Mouse (Mus musculus): Measurements from ENCODE around the gene Fbxo36. TPM values are rescaled to one million over a fixed set of nuclear protein-coding genes. Genes with fewer than 3 reads are reported as not detected.

Fbxo36 gene
- polyA plus RNA-seq, 1 experiment from 2014 or later, result 7.5 TPM

DNA sequence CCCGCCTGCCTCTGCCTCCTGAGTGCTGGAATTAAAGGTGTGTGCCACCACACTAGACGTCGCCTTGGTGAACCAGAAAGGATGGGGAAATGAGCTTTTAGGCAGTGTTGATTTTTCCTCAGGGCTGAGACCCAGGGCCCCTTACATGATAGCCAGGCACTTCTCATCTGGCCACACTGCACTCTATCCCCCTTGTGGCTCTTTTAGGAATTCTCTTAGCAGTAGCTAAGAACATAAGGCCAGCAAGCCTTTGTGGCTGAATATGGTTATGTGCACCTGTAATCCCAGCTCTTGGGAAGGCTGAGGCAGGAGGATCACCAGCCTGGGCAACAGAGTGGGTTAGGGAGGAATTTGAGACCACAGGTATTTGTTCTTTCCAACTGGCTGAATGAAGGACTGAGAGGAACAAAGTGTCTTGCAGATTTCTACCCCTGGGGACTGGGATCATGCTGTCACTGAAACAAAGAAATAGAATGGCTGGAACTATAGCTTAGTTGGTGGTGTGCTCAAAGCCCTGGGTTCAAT is 27.1 kb downstream of the Fbxo36 start:
- H3K27me3 ChIP-seq (replicated peaks; ENCODE audit: control insufficient read depth, insufficient read depth, low read length), result no peaks in the 10 kb centered on the region
- H3K4me3 ChIP-seq (ENCODE audit: low read depth, low read length), result no peak overlapping the region
- WGBS, result 88% methylated on average over 3 of the region's 3 CpGs
- H3K27ac ChIP-seq (ENCODE audit: low read depth, low read length), result no peak overlapping the region
- ATAC-seq (no peak), DNase-seq (ENCODE audit: low spot score) (no peak)
- no peaks in the 10 kb centered on the region for H3K4me1 ChIP-seq (ENCODE audit: control insufficient read depth, insufficient read depth, low read length)
- no peaks in the 10 kb centered on the region for H3K36me3 ChIP-seq (ENCODE audit: control insufficient read depth, insufficient read depth, low read length)
- H3K9ac ChIP-seq (ENCODE audit: low read length), result no peak overlapping the region
- H3K9me3 ChIP-seq (replicated peaks; ENCODE audit: control insufficient read depth, low read length), result no peaks in the 10 kb centered on the region
- no peak overlapping the region for H3K4me2 ChIP-seq (ENCODE audit: low read length)

DNA sequence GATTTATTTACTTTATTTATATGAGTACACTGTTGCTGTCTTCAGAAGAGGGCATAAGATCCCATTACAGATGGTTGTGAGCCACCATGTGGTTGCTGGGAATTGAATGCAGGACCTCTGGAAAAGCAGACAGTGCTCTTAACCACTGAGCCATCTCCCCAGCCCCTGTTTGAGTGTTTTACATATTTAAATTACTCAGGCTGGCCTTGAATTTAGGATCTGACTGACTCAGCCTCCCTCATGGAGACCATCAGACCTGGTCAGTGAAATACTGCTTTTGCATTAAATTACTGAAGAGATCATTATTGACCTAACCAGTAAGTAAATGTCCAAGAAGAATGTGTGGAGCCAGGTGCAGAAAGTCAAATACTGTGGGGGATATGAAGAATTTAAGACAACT is 28.7 kb downstream of the Fbxo36 start:
- Histone ChIP-seq H3K9me3 (replicated peaks; ENCODE audit: control insufficient read depth, low read length) (no peaks in the 10 kb centered on the region), H3K27ac (ENCODE audit: low read depth, low read length) (no peak overlapping the region), H3K4me1 (ENCODE audit: control insufficient read depth, insufficient read depth, low read length) (no peaks in the 10 kb centered on the region), H3K36me3 (ENCODE audit: control insufficient read depth, insufficient read depth, low read length) (no peaks in the 10 kb centered on the region), H3K4me3 (ENCODE audit: low read depth, low read length) (no peak overlapping the region), H3K9ac (ENCODE audit: low read length) (no peak overlapping the region), H3K27me3 (replicated peaks; ENCODE audit: control insufficient read depth, insufficient read depth, low read length) (no peaks in the 10 kb centered on the region), H3K4me2 (ENCODE audit: low read length) (no peak overlapping the region)
- DNase-seq (ENCODE audit: low spot score) (no peak), ATAC-seq (no peak)

DNA sequence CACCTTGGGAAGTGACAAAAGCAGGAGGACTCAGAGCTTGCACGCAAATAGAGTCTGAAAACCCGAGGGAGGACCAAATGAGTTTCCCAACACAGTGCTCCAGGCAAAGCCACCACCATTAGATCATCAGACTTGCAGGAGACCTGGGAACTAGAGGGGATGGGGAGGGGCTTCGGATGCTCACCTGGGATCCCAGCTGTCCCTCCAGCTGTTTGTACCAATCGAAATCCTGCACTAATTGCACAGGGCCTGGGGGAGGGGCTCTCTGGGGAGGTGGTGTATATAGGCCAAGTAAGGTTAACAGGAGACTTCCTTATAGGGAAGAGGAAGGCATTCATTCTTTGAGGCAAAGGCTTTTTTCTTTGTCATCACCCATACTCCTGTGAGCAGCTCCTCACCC is 29.2 kb downstream of the Fbxo36 start:
- Histone ChIP-seq H3K36me3 (ENCODE audit: control insufficient read depth, insufficient read depth, low read length) (no peaks in the 10 kb centered on the region), H3K4me1 (ENCODE audit: control insufficient read depth, insufficient read depth, low read length) (no peaks in the 10 kb centered on the region), H3K27me3 (replicated peaks; ENCODE audit: control insufficient read depth, insufficient read depth, low read length) (no peaks in the 10 kb centered on the region), H3K4me2 (ENCODE audit: low read length) (no peak overlapping the region), H3K27ac (ENCODE audit: low read depth, low read length) (no peak overlapping the region), H3K4me3 (ENCODE audit: low read depth, low read length) (no peak overlapping the region), H3K9ac (ENCODE audit: low read length) (no peak overlapping the region), H3K9me3 (replicated peaks; ENCODE audit: control insufficient read depth, low read length) (no peaks in the 10 kb centered on the region)
- ATAC-seq, result no peak
- WGBS, result 76% methylated on average over 4 of the region's 4 CpGs
- no peak for DNase-seq (ENCODE audit: low spot score)

DNA sequence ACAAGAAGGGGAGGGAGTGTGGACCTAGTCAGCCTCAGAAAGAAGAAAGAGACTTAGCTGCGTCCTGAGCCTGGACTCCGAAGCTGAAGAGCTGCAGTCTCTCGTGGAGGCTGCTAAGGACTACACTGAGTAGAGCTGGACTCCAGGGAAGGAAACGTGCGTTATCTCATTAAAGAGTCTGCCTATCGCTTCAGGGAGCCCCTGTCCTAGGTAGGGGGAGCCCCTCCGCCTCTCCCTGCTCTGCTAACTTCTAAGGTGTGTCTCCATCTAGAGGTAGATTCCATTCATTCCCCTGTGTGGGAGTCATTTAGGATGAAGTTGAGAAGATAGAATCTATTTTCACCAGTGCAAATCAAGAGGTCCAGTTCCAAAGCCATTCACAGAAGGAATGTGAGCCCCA is 29.9 kb downstream of the Fbxo36 start:
- Histone ChIP-seq H3K36me3 (ENCODE audit: control insufficient read depth, insufficient read depth, low read length) (no peaks in the 10 kb centered on the region), H3K9ac (ENCODE audit: low read length) (no peak overlapping the region), H3K4me3 (ENCODE audit: low read depth, low read length) (no peak overlapping the region), H3K27ac (ENCODE audit: low read depth, low read length) (no peak overlapping the region), H3K27me3 (replicated peaks; ENCODE audit: control insufficient read depth, insufficient read depth, low read length) (no peaks in the 10 kb centered on the region), H3K9me3 (replicated peaks; ENCODE audit: control insufficient read depth, low read length) (no peaks in the 10 kb centered on the region), H3K4me1 (ENCODE audit: control insufficient read depth, insufficient read depth, low read length) (no peaks in the 10 kb centered on the region), H3K4me2 (ENCODE audit: low read length) (no peak overlapping the region)
- WGBS, result 44% methylated on average over 7 of the region's 7 CpGs
- DNase-seq (ENCODE audit: low spot score) (no peak), ATAC-seq (no peak)

DNA sequence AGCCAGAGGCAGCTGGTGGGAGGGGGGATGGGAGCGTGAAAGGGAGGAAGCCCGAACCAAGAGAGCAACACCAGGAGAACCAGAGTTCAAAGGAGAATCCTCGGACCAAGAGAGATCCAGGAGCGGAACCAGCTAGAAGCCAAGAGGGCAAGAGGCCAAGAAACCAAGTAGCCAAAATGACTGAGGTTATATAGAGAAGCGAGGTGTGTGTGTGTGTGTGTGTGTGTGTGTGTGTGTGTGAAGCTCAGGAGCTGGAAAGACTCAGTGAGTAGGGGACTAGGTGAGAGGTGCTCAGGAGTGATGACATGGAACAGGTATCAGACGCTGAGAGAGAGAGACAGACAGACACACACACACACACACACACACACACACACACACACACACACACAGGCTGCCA is 31.5 kb downstream of the Fbxo36 start:
- Histone ChIP-seq H3K9ac (ENCODE audit: low read length) (no peak overlapping the region), H3K27me3 (replicated peaks; ENCODE audit: control insufficient read depth, insufficient read depth, low read length) (no peaks in the 10 kb centered on the region), H3K27ac (ENCODE audit: low read depth, low read length) (no peak overlapping the region), H3K36me3 (ENCODE audit: control insufficient read depth, insufficient read depth, low read length) (no peaks in the 10 kb centered on the region), H3K9me3 (replicated peaks; ENCODE audit: control insufficient read depth, low read length) (no peaks in the 10 kb centered on the region), H3K4me1 (ENCODE audit: control insufficient read depth, insufficient read depth, low read length) (no peaks in the 10 kb centered on the region), H3K4me2 (ENCODE audit: low read length) (no peak overlapping the region), H3K4me3 (ENCODE audit: low read depth, low read length) (no peak overlapping the region)
- no peak for ATAC-seq
- DNase-seq (ENCODE audit: low spot score), result no peak
- 71% methylated on average over 6 of the region's 6 CpGs for WGBS

DNA sequence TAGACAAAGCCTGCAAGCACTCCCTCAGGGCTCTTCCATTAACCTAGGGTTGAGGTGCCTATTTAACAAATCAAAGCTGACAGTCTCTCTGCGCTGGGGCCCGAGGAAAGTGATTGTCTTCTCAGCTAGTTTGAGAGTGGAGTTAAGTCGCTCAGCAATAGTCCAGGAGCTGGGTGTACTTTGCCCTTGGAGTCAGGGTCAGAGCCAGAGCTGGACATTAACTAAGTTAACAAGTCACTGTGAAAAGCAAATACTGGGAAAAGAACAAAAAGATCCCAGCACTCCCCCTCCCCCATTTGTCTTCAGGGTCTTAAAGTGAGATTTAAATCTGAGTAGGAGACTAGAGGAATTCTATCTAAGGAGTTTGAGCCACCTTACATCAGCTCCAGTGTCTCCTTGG is 32.5 kb downstream of the Fbxo36 start:
- no peaks in the 10 kb centered on the region for H3K36me3 ChIP-seq (ENCODE audit: control insufficient read depth, insufficient read depth, low read length)
- no peak overlapping the region for H3K9ac ChIP-seq (ENCODE audit: low read length)
- no peaks in the 10 kb centered on the region for H3K9me3 ChIP-seq (replicated peaks; ENCODE audit: control insufficient read depth, low read length)
- DNase-seq (ENCODE audit: low spot score), result no peak
- no peak overlapping the region for H3K4me2 ChIP-seq (ENCODE audit: low read length)
- H3K4me3 ChIP-seq (ENCODE audit: low read depth, low read length), result no peak overlapping the region
- H3K4me1 ChIP-seq (ENCODE audit: control insufficient read depth, insufficient read depth, low read length), result no peaks in the 10 kb centered on the region
- H3K27me3 ChIP-seq (replicated peaks; ENCODE audit: control insufficient read depth, insufficient read depth, low read length), result no peaks in the 10 kb centered on the region
- ATAC-seq, result no peak
- 13% methylated on average over 3 of the region's 3 CpGs for WGBS
- H3K27ac ChIP-seq (ENCODE audit: low read depth, low read length), result no peak overlapping the region

DNA sequence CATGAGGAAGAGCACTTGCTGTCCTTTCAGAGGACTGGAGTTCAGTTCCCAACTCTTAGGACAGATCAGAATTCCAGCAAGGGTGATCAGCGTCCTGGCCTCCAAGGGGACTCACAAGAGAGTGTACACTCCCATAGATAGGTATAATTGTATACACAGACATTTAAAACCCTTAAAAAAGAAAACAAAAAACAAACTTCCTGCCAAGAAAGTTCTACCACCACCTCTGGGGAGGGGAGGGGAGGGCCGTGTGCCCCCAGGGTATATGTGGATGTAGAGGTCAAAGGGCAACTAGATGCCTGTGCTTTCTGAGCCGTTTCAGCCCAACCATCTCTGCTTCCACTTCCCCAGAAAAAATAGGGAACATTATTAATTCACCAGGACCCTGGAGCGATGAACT is 33.3 kb downstream of the Fbxo36 start:
- H3K4me3 ChIP-seq (ENCODE audit: low read depth, low read length), result no peak overlapping the region
- H3K4me2 ChIP-seq (ENCODE audit: low read length), result no peak overlapping the region
- no peaks in the 10 kb centered on the region for H3K4me1 ChIP-seq (ENCODE audit: control insufficient read depth, insufficient read depth, low read length)
- H3K27ac ChIP-seq (ENCODE audit: low read depth, low read length), result no peak overlapping the region
- 71% methylated on average over 4 of the region's 4 CpGs for WGBS
- no peaks in the 10 kb centered on the region for H3K9me3 ChIP-seq (replicated peaks; ENCODE audit: control insufficient read depth, low read length)
- no peaks in the 10 kb centered on the region for H3K36me3 ChIP-seq (ENCODE audit: control insufficient read depth, insufficient read depth, low read length)
- no peak overlapping the region for H3K9ac ChIP-seq (ENCODE audit: low read length)
- H3K27me3 ChIP-seq (replicated peaks; ENCODE audit: control insufficient read depth, insufficient read depth, low read length), result no peaks in the 10 kb centered on the region
- DNase-seq (ENCODE audit: low spot score) (no peak), ATAC-seq (no peak)

DNA sequence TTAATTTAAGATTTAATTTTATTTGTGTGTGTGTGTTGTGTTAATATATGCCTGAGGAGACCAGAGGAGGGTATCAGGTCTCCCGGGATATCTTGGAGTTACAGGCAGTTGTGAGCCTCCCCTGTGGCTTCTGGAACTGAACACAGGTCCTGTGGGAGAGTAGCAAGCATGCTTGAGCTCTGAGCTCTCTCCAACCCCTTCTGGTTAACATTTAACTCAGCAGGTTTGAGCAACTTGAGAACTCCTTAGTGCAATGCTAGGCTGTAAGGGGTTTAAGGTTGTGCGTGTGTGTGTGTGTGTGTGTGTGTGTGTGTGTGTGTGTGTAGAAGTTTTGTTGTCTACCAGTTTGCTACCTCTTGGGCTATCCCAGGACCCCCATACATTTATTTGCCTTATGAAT is 37.9 kb downstream of the Fbxo36 start:
- H3K9me3 ChIP-seq (replicated peaks; ENCODE audit: control insufficient read depth, low read length), result no peaks in the 10 kb centered on the region
- H3K4me3 ChIP-seq (ENCODE audit: low read depth, low read length), result no peak overlapping the region
- DNase-seq (ENCODE audit: low spot score), result no peak
- WGBS, result 87% methylated on average over 2 of the region's 2 CpGs
- no peaks in the 10 kb centered on the region for H3K36me3 ChIP-seq (ENCODE audit: control insufficient read depth, insufficient read depth, low read length)
- H3K4me2 ChIP-seq (ENCODE audit: low read length), result no peak overlapping the region
- no peak overlapping the region for H3K9ac ChIP-seq (ENCODE audit: low read length)
- H3K4me1 ChIP-seq (ENCODE audit: control insufficient read depth, insufficient read depth, low read length), result no peaks in the 10 kb centered on the region
- no peaks in the 10 kb centered on the region for H3K27me3 ChIP-seq (replicated peaks; ENCODE audit: control insufficient read depth, insufficient read depth, low read length)
- ATAC-seq, result no peak
- no peak overlapping the region for H3K27ac ChIP-seq (ENCODE audit: low read depth, low read length)

DNA sequence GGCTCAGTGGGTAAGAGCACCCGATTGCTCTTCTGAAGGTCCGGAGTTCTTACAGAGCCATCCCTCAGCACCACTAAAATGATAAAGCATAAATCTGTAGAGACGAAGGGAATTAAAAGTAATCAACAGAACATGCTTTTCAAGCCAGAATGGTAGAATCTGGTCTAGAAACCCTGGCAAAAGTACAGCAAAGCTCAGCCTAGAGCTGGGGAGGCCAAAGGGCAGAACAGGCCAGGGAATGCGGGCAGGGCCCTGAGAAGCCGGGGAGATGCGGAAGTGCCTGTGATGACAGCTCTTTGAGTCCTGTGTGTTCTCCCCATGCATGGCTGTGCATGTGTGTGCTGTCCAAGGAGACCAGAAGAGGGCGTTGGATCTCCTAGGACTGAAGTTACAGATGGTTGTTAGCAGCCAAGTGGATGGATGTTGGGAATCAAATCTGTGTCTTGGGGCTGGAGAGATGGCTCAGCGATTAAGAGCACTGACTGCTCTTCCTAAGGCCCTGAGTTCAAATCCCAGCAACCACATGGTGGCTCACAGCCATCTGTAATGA is 40.0 kb downstream of the Fbxo36 start:
- H3K27me3 ChIP-seq (replicated peaks; ENCODE audit: control insufficient read depth, insufficient read depth, low read length), result no peaks in the 10 kb centered on the region
- DNase-seq (ENCODE audit: low spot score), result no peak
- H3K9ac ChIP-seq (ENCODE audit: low read length), result no peak overlapping the region
- H3K4me3 ChIP-seq (ENCODE audit: low read depth, low read length), result no peak overlapping the region
- ATAC-seq, result no peak
- H3K27ac ChIP-seq (ENCODE audit: low read depth, low read length), result no peak overlapping the region
- H3K9me3 ChIP-seq (replicated peaks; ENCODE audit: control insufficient read depth, low read length), result no peaks in the 10 kb centered on the region
- H3K36me3 ChIP-seq (ENCODE audit: control insufficient read depth, insufficient read depth, low read length), result no peaks in the 10 kb centered on the region
- no peaks in the 10 kb centered on the region for H3K4me1 ChIP-seq (ENCODE audit: control insufficient read depth, insufficient read depth, low read length)
- H3K4me2 ChIP-seq (ENCODE audit: low read length), result no peak overlapping the region
- WGBS, result 93% methylated on average over 8 of the region's 8 CpGs
